Mouse (Mus musculus) midbrain, embryonic 15.5 days (tissue): ENCODE measurements around the gene Ptprg. TPM values are rescaled to one million over a fixed set of nuclear protein-coding genes. Genes with fewer than 3 reads are reported as not detected.

Experiments used
- ATAC-seq: fragments of 200-750 bp; cut with Nextera tagmentation; replicated peaks from 2 replicates; pipeline ENCODE4 v1.8.0; 2017; ENCODE audit warnings: moderate TSS enrichment
- H3K27ac ChIP-seq: fragments of 300-500 bp; sonication (generic); 2 replicates; pipeline ENCODE4 v1.5.1; 2015; ENCODE audit warnings: mild to moderate bottlenecking, inconsistent platforms
- H3K27me3 ChIP-seq: fragments of 300-500 bp; sonication (generic); replicated peaks from 2 replicates; pipeline ENCODE4 v1.6.1; 2015; ENCODE audit warnings: inconsistent platforms
- H3K36me3 ChIP-seq: fragments of 300-500 bp; sonication (generic); replicated peaks from 2 replicates; pipeline ENCODE4 v1.6.1; 2015; ENCODE audit warnings: inconsistent platforms
- H3K4me1 ChIP-seq: fragments of 300-500 bp; sonication (generic); 2 replicates; pipeline ENCODE4 v1.6.1; 2015; ENCODE audit warnings: inconsistent platforms
- H3K4me2 ChIP-seq: fragments of 300-500 bp; sonication (generic); 2 replicates; pipeline ENCODE4 v1.6.1; 2015; ENCODE audit warnings: inconsistent platforms, mild to moderate bottlenecking, moderate library complexity
- H3K4me3 ChIP-seq: fragments of 300-500 bp; sonication (generic); 2 replicates; pipeline ENCODE4 v1.5.1; 2015; ENCODE audit warnings: mild to moderate bottlenecking, inconsistent platforms
- H3K9ac ChIP-seq: fragments of 300-500 bp; sonication (generic); 2 replicates; pipeline ENCODE4 v1.6.1; 2015; ENCODE audit warnings: mild to moderate bottlenecking, inconsistent platforms
- H3K9me3 ChIP-seq: fragments of 300-500 bp; sonication (generic); 2 replicates; pipeline ENCODE4 v1.6.1; 2016; ENCODE audit warnings: inconsistent platforms
- WGBS: fragments of 180-500 bp; shearing (Covaris S2); methylation state at CpG from one replicate; pipeline ENCODE4 v1.1.7; 2015; ENCODE audit warnings: mixed read lengths; 5-methylcytosine and 5-hydroxymethylcytosine counted together
- polyA plus RNA-seq: library from polyadenylated mRNA; unstranded; fragments of >200 nt; fragmentation: Nextera tagmentation; extraction: Ambion mirVana; gene quantifications from 2 replicates; pipeline ENCODE4 v1.2.1, GENCODE M21; 2015

Ptprg gene
- polyA plus RNA-seq, 1 experiment from 2014 or later: 43.3 TPM

GRCm38 (mm10) chr14:11678201-11678600 is 124.9 kb downstream of the Ptprg start:
- Histone ChIP-seq H3K27ac (no peak overlapping the region), H3K4me1 (peaks cover 15% of the 10 kb centered on the region), H3K27me3 (no peaks in the 10 kb centered on the region), H3K9ac (no peak overlapping the region), H3K9me3 (no peaks in the 10 kb centered on the region), H3K4me3 (no peak overlapping the region), H3K4me2 (no peak overlapping the region), H3K36me3 (no peaks in the 10 kb centered on the region)
- ATAC-seq: no peak
- WGBS: 73% methylated on average over 4 of the region's 4 CpGs

- Histone ChIP-seq H3K9ac (no peak overlapping the region), H3K27ac (no peak overlapping the region), H3K36me3 (no peaks in the 10 kb centered on the region), H3K9me3 (no peaks in the 10 kb centered on the region), H3K4me3 (no peak overlapping the region), H3K4me1 (peaks cover 27% of the 10 kb centered on the region), H3K4me2 (no peak overlapping the region), H3K27me3 (no peaks in the 10 kb centered on the region)
- no peak for ATAC-seq
- 71% methylated on average over 3 of the region's 3 CpGs for WGBS
Measured at GRCm38 (mm10) chr14:11679741-11680140, 126.4 kb downstream of the Ptprg start.

GRCm38 (mm10) chr14:11680621-11681020 is 127.3 kb downstream of the Ptprg start:
- H3K4me3 ChIP-seq: no peak overlapping the region
- no peaks in the 10 kb centered on the region for H3K36me3 ChIP-seq
- H3K27ac ChIP-seq: no peak overlapping the region
- no peaks in the 10 kb centered on the region for H3K9me3 ChIP-seq
- no peak for ATAC-seq
- H3K4me2 ChIP-seq: no peak overlapping the region
- WGBS: 77% methylated on average over 2 of the region's 2 CpGs
- H3K9ac ChIP-seq: no peak overlapping the region
- peaks cover 27% of the 10 kb centered on the region for H3K4me1 ChIP-seq
- H3K27me3 ChIP-seq: no peaks in the 10 kb centered on the region

- Histone ChIP-seq H3K36me3 (no peaks in the 10 kb centered on the region), H3K9ac (no peak overlapping the region), H3K27ac (no peak overlapping the region), H3K9me3 (no peaks in the 10 kb centered on the region), H3K4me2 (no peak overlapping the region), H3K4me1 (peaks cover 27% of the 10 kb centered on the region), H3K27me3 (no peaks in the 10 kb centered on the region), H3K4me3 (no peak overlapping the region)
- WGBS: 32% methylated on average over 3 of the region's 3 CpGs
- ATAC-seq: no peak
Measured at GRCm38 (mm10) chr14:11682441-11682840, 129.1 kb downstream of the Ptprg start.

- ATAC-seq: no peak; the same call in 1 of the 2 replicates
- WGBS: 39% methylated on average over 10 of the region's 10 CpGs
Measured at GRCm38 (mm10) chr14:11683386-11684081, 130.2 kb downstream of the Ptprg start.

GRCm38 (mm10) chr14:11684104-11684503 is 130.8 kb downstream of the Ptprg start:
- 35% methylated on average over 2 of the region's 2 CpGs for WGBS
- no peak overlapping the region for H3K9ac ChIP-seq
- H3K36me3 ChIP-seq: no peaks in the 10 kb centered on the region
- no peaks in the 10 kb centered on the region for H3K27me3 ChIP-seq
- no peak overlapping the region for H3K27ac ChIP-seq
- H3K4me1 ChIP-seq: peaks cover 32% of the 10 kb centered on the region
- H3K9me3 ChIP-seq: no peaks in the 10 kb centered on the region
- no peak for ATAC-seq
- no peak overlapping the region for H3K4me2 ChIP-seq
- H3K4me3 ChIP-seq: no peak overlapping the region

More at GRCm38 (mm10) chr14:11683386-11684081, 130.2 kb downstream of the Ptprg start:
- H3K27ac ChIP-seq: no peak overlapping the region
- H3K4me1 ChIP-seq: peaks cover 27% of the 10 kb centered on the region
- no peak overlapping the region for H3K9ac ChIP-seq
- H3K27me3 ChIP-seq: no peaks in the 10 kb centered on the region
- H3K4me3 ChIP-seq: no peak overlapping the region
- H3K36me3 ChIP-seq: no peaks in the 10 kb centered on the region
- no peak overlapping the region for H3K4me2 ChIP-seq
- no peaks in the 10 kb centered on the region for H3K9me3 ChIP-seq

- Histone ChIP-seq H3K36me3 (no peaks in the 10 kb centered on the region), H3K4me3 (no peak overlapping the region), H3K9me3 (no peaks in the 10 kb centered on the region), H3K27ac (no peak overlapping the region), H3K27me3 (no peaks in the 10 kb centered on the region), H3K4me1 (peaks cover 28% of the 10 kb centered on the region), H3K4me2 (no peak overlapping the region), H3K9ac (no peak overlapping the region)
- no peak for ATAC-seq
- 94% methylated on average over 1 of the region's 1 CpGs for whole genome bisulfite sequencing
Measured at GRCm38 (mm10) chr14:11687541-11687940, 134.2 kb downstream of the Ptprg start.

GRCm38 (mm10) chr14:11688142-11688541 is 134.8 kb downstream of the Ptprg start:
- Histone ChIP-seq H3K9me3 (no peaks in the 10 kb centered on the region), H3K4me1 (peaks cover 22% of the 10 kb centered on the region), H3K27me3 (no peaks in the 10 kb centered on the region), H3K4me2 (no peak overlapping the region), H3K9ac (no peak overlapping the region), H3K27ac (no peak overlapping the region), H3K36me3 (no peaks in the 10 kb centered on the region), H3K4me3 (no peak overlapping the region)
- WGBS: 75% methylated on average over 6 of the region's 6 CpGs
- ATAC-seq: no peak

- H3K36me3 ChIP-seq: no peaks in the 10 kb centered on the region
- H3K27me3 ChIP-seq: no peaks in the 10 kb centered on the region
- no peaks in the 10 kb centered on the region for H3K9me3 ChIP-seq
- no peak overlapping the region for H3K4me3 ChIP-seq
- 100% methylated on average over 1 of the region's 1 CpGs for WGBS
- peaks cover 8% of the 10 kb centered on the region; the same call in 1 of the 2 replicates for H3K4me1 ChIP-seq
- H3K27ac ChIP-seq: no peak overlapping the region
- no peak overlapping the region for H3K9ac ChIP-seq
- no peak for ATAC-seq
- no peak overlapping the region for H3K4me2 ChIP-seq
Measured at GRCm38 (mm10) chr14:11690066-11690465, 136.7 kb downstream of the Ptprg start.

- Histone ChIP-seq H3K4me3 (no peak overlapping the region), H3K27me3 (no peaks in the 10 kb centered on the region), H3K27ac (no peak overlapping the region), H3K9ac (no peak overlapping the region), H3K9me3 (no peaks in the 10 kb centered on the region), H3K36me3 (no peaks in the 10 kb centered on the region), H3K4me1 (peaks cover 15% of the 10 kb centered on the region), H3K4me2 (no peak overlapping the region)
- 88% methylated on average over 3 of the region's 3 CpGs for WGBS
- no peak for ATAC-seq
Measured at GRCm38 (mm10) chr14:11691531-11691930, 138.2 kb downstream of the Ptprg start.

GRCm38 (mm10) chr14:11698880-11699279 is 145.5 kb downstream of the Ptprg start:
- H3K9me3 ChIP-seq: no peaks in the 10 kb centered on the region
- no peak overlapping the region for H3K27ac ChIP-seq
- H3K4me3 ChIP-seq: no peak overlapping the region
- H3K27me3 ChIP-seq: no peaks in the 10 kb centered on the region
- no peak for ATAC-seq
- WGBS: 79% methylated on average over 4 of the region's 4 CpGs
- no peaks in the 10 kb centered on the region for H3K36me3 ChIP-seq
- H3K4me1 ChIP-seq: peaks cover 7% of the 10 kb centered on the region
- no peak overlapping the region for H3K4me2 ChIP-seq
- no peak overlapping the region for H3K9ac ChIP-seq

GRCm38 (mm10) chr14:11699654-11700053 is 146.3 kb downstream of the Ptprg start:
- 88% methylated on average over 2 of the region's 2 CpGs for WGBS
- H3K4me1 ChIP-seq: peaks cover 7% of the 10 kb centered on the region
- no peaks in the 10 kb centered on the region for H3K36me3 ChIP-seq
- H3K4me2 ChIP-seq: no peak overlapping the region
- H3K9me3 ChIP-seq: no peaks in the 10 kb centered on the region
- no peak overlapping the region for H3K27ac ChIP-seq
- H3K4me3 ChIP-seq: no peak overlapping the region
- ATAC-seq: no peak
- no peaks in the 10 kb centered on the region for H3K27me3 ChIP-seq
- no peak overlapping the region for H3K9ac ChIP-seq
